Mouse (Mus musculus) lung, embryonic 16.5 days (tissue): ENCODE measurements around the gene Mettl21a. TPM values are rescaled to one million over a fixed set of nuclear protein-coding genes. Genes with fewer than 3 reads are reported as not detected.

Source experiments
- ATAC-seq: fragments of 200-750 bp; cut with Nextera tagmentation; 2 replicates; pipeline ENCODE4 v1.8.0; 2017; ENCODE audit warnings: low read depth, mild to moderate bottlenecking, moderate library complexity
- H3K27ac ChIP-seq: fragments of 300-500 bp; sonication (generic); 2 replicates; pipeline ENCODE4 v1.5.1; 2014; ENCODE audit warnings: mild to moderate bottlenecking, control low read depth, low read length
- H3K27me3 ChIP-seq: fragments of 300-500 bp; sonication (generic); 2 replicates; pipeline ENCODE4 v1.6.1; 2014; ENCODE audit warnings: low read depth, low read length, mixed read lengths; ENCODE audit not compliant: control insufficient read depth, insufficient read depth
- H3K36me3 ChIP-seq: fragments of 300-500 bp; sonication (generic); 2 replicates; pipeline ENCODE4 v1.6.1; 2014; ENCODE audit warnings: low read length; ENCODE audit not compliant: control insufficient read depth, insufficient read depth
- H3K4me1 ChIP-seq: fragments of 300-500 bp; sonication (generic); replicated peaks from 2 replicates; pipeline ENCODE4 v1.6.1; 2014; ENCODE audit warnings: low read length, mixed read lengths; ENCODE audit not compliant: control insufficient read depth, insufficient read depth
- H3K4me2 ChIP-seq: fragments of 300-500 bp; sonication (generic); 2 replicates; pipeline ENCODE4 v1.6.1; 2014; ENCODE audit warnings: low read depth, low read length, control low read depth
- H3K4me3 ChIP-seq: fragments of 300-500 bp; sonication (generic); 2 replicates; pipeline ENCODE4 v1.5.1; 2014; ENCODE audit warnings: mild to moderate bottlenecking, low read length, control low read depth
- H3K9ac ChIP-seq: fragments of 300-500 bp; sonication (generic); 2 replicates; pipeline ENCODE4 v1.6.1; 2014; ENCODE audit warnings: low read length, control low read depth
- H3K9me3 ChIP-seq: fragments of 300-500 bp; sonication (generic); 2 replicates; pipeline ENCODE4 v1.6.1; 2016; ENCODE audit warnings: low read length; ENCODE audit not compliant: control insufficient read depth
- WGBS: fragments of 180-500 bp; shearing (Covaris S2); extraction: QIAGEN DNeasy Blood & Tissue Kit; methylation state at CpG from one replicate; pipeline ENCODE4 v1.1.7; 2014; 5-methylcytosine and 5-hydroxymethylcytosine counted together
- polyA plus RNA-seq: library from polyadenylated mRNA; unstranded; fragments of >200 nt; fragmentation: Nextera tagmentation; extraction: Ambion mirVana; gene quantifications from 2 replicates; pipeline ENCODE4 v1.2.1, GENCODE M21; 2015

The Mettl21a gene
- polyA plus RNA-seq, 1 experiment from 2014 or later = 18.1 TPM

- no peaks in the 10 kb centered on the region for H3K27me3 ChIP-seq
- 2% methylated on average over 8 of the region's 8 CpGs for WGBS
- H3K36me3 ChIP-seq = no peaks in the 10 kb centered on the region; the same call in 1 of the 2 replicates
- H3K27ac ChIP-seq = peak overlapping the region; percentile 98
- H3K9ac ChIP-seq = peak overlapping the region; percentile 95
- ATAC-seq = no peak; the same call in 1 of the 2 replicates
- H3K4me1 ChIP-seq = peaks cover 10% of the 10 kb centered on the region; the same call in 1 of the 2 replicates
- H3K4me2 ChIP-seq = peak overlapping the region; percentile 86
- H3K4me3 ChIP-seq = peak overlapping the region; percentile 84
- H3K9me3 ChIP-seq = no peaks in the 10 kb centered on the region
Measured at GRCm38 (mm10) chr1:64616531-64616880, 536 bp downstream of the Mettl21a start.

DNA sequence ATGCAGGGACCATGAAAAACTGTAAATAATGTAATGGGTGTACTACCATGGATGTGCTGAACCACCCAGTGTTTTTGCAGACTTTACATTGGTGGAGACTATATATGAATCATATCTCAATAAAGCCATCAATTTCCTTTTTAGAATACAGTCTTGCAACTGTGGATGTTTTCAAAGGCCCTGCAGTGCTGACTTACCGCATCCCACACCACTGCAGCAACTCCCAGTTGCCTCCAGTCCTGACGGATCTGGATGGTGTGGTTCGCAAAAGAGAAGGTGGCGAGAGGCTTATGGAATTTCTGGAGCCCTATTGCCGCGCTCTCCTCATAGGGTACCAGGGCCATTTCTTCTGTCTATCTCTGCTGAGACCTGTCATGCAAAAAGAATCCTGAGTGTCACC is 966 bp downstream of the Mettl21a start:
- H3K27ac ChIP-seq = no peak overlapping the region
- H3K4me1 ChIP-seq = peaks cover 10% of the 10 kb centered on the region; the same call in 1 of the 2 replicates
- peak overlapping the region; percentile 84 for H3K4me3 ChIP-seq
- H3K27me3 ChIP-seq = no peaks in the 10 kb centered on the region
- H3K36me3 ChIP-seq = no peaks in the 10 kb centered on the region; the same call in 1 of the 2 replicates
- 57% methylated on average over 6 of the region's 6 CpGs for WGBS
- ATAC-seq = no peak
- peak overlapping the region; percentile 86 for H3K4me2 ChIP-seq
- H3K9ac ChIP-seq = peak overlapping the region; percentile 95; the same call in 1 of the 2 replicates
- H3K9me3 ChIP-seq = no peaks in the 10 kb centered on the region

DNA sequence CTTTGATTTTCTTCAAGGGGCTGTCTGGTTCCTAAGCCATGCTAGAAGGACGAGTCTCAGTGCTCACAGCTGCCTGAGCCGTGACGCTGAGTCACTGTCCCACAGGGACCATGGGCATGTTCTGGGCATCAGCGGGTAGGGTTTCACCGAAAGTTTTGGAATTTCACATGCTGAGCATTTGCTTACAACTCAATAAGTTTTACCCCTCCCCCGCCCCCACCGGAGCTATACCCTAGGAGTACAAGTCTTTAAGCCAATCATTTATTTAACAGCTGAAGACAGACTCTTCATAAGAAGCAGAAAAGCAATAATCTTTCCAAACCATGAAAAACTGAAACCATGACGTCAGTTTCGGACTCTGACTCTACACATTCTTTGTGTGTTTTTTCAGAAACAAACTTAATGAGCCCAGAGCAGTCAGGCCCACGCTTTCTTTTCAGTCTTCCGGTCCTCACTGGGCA is 1.5 kb downstream of the Mettl21a start:
- Histone ChIP-seq H3K36me3 (no peaks in the 10 kb centered on the region; the same call in 1 of the 2 replicates), H3K27ac (no peak overlapping the region), H3K27me3 (no peaks in the 10 kb centered on the region), H3K4me3 (no peak overlapping the region), H3K4me2 (no peak overlapping the region), H3K4me1 (peaks cover 10% of the 10 kb centered on the region; the same call in 1 of the 2 replicates), H3K9me3 (no peaks in the 10 kb centered on the region), H3K9ac (no peak overlapping the region)
- WGBS = 80% methylated on average over 11 of the region's 11 CpGs
- no peak for ATAC-seq

DNA sequence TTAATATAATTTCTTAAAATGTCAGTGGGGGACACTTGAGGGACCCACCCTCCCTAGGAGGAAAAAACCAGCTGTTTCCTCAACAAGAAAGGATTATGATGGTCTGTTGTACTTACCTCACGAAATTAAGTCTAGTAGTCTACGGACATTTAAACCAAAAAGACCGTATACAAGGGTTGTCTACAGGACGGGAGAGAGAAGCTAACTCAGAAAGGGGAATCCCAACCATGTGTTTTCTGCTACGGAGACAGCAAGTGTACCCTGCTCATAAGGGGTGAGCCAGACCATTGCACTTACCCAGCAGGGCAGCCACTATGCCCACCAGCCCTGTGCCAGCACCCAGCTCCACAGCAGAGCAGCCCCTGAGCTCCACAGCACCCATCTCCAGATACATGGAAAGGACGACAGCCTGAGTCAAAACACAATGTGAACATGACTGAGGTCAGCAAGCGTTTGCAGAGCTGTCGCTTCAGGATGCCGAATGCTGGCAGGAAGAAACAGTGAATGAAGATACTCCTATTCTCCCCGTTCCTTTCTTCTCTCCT is 2.2 kb downstream of the Mettl21a start:
- no peak for ATAC-seq
- peaks cover 10% of the 10 kb centered on the region; the same call in 1 of the 2 replicates for H3K4me1 ChIP-seq
- H3K36me3 ChIP-seq = peaks cover 1% of the 10 kb centered on the region; the same call in 1 of the 2 replicates
- no peak overlapping the region for H3K4me3 ChIP-seq
- 78% methylated on average over 10 of the region's 10 CpGs for WGBS
- no peaks in the 10 kb centered on the region for H3K27me3 ChIP-seq
- H3K4me2 ChIP-seq = no peak overlapping the region
- no peaks in the 10 kb centered on the region for H3K9me3 ChIP-seq
- no peak overlapping the region for H3K9ac ChIP-seq
- no peak overlapping the region for H3K27ac ChIP-seq

GRCm38 (mm10) chr1:64614311-64614710 is 2.7 kb downstream of the Mettl21a start:
- WGBS = 88% methylated on average over 9 of the region's 9 CpGs
- H3K27me3 ChIP-seq = no peaks in the 10 kb centered on the region
- peaks cover 2% of the 10 kb centered on the region; the same call in 1 of the 2 replicates for H3K36me3 ChIP-seq
- no peak overlapping the region for H3K9ac ChIP-seq
- no peak overlapping the region for H3K4me2 ChIP-seq
- no peaks in the 10 kb centered on the region for H3K9me3 ChIP-seq
- no peak for ATAC-seq
- H3K27ac ChIP-seq = no peak overlapping the region
- H3K4me1 ChIP-seq = peaks cover 10% of the 10 kb centered on the region; the same call in 1 of the 2 replicates
- no peak overlapping the region for H3K4me3 ChIP-seq

GRCm38 (mm10) chr1:64609976-64610375 is 7.1 kb downstream of the Mettl21a start:
- no peak overlapping the region for H3K27ac ChIP-seq
- no peak overlapping the region for H3K4me3 ChIP-seq
- 74% methylated on average over 9 of the region's 9 CpGs for WGBS
- H3K4me2 ChIP-seq = no peak overlapping the region
- ATAC-seq = no peak
- no peaks in the 10 kb centered on the region for H3K9me3 ChIP-seq
- H3K36me3 ChIP-seq = peaks cover 12% of the 10 kb centered on the region; the same call in 1 of the 2 replicates
- H3K9ac ChIP-seq = no peak overlapping the region
- no peaks in the 10 kb centered on the region for H3K27me3 ChIP-seq
- no peaks in the 10 kb centered on the region for H3K4me1 ChIP-seq

DNA sequence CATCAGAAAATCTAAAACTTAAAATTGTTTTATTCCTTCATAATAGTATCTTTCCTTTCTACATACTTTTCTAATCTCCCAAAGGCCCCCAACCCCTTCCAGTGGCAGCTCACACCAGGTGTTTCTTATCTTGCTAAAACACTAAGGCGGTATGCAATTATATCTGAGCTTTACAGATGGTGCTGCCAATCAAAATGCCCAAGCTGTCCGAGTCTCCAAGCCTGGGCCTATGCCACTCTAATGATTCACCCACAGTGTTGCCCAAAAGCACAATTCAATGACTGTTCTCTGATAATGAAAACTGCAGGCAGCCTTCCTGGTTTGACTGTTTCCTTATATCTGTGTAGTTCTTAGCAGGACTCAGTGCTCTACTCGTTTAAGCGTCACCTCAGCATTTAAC is 7.9 kb downstream of the Mettl21a start:
- Histone ChIP-seq H3K4me3 (no peak overlapping the region), H3K9ac (no peak overlapping the region), H3K4me2 (no peak overlapping the region), H3K4me1 (no peaks in the 10 kb centered on the region), H3K9me3 (no peaks in the 10 kb centered on the region), H3K27me3 (no peaks in the 10 kb centered on the region), H3K27ac (no peak overlapping the region), H3K36me3 (peaks cover 15% of the 10 kb centered on the region; the same call in 1 of the 2 replicates)
- no peak for ATAC-seq
- WGBS = 68% methylated on average over 4 of the region's 4 CpGs

- Histone ChIP-seq H3K4me2 (no peak overlapping the region), H3K36me3 (peaks cover 19% of the 10 kb centered on the region; the same call in 1 of the 2 replicates), H3K27ac (no peak overlapping the region), H3K27me3 (no peaks in the 10 kb centered on the region), H3K4me3 (no peak overlapping the region), H3K4me1 (0 out of 2 replicates have a peak, but pooled peaks cover 3% of the 10 kb centered on the region), H3K9ac (no peak overlapping the region), H3K9me3 (no peaks in the 10 kb centered on the region)
- 89% methylated on average over 5 of the region's 5 CpGs for WGBS
- no peak for ATAC-seq
Measured at GRCm38 (mm10) chr1:64603381-64603780, 13.7 kb downstream of the Mettl21a start.

- ATAC-seq = no peak
- H3K36me3 ChIP-seq = peaks cover 9% of the 10 kb centered on the region; the same call in 1 of the 2 replicates
- H3K9ac ChIP-seq = no peak overlapping the region
- H3K4me1 ChIP-seq = 0 out of 2 replicates have a peak, but pooled peaks cover 3% of the 10 kb centered on the region
- H3K4me2 ChIP-seq = no peak overlapping the region
- no peak overlapping the region for H3K4me3 ChIP-seq
- H3K9me3 ChIP-seq = no peaks in the 10 kb centered on the region
- 81% methylated on average over 6 of the region's 6 CpGs for WGBS
- no peak overlapping the region for H3K27ac ChIP-seq
- H3K27me3 ChIP-seq = no peaks in the 10 kb centered on the region
Measured at GRCm38 (mm10) chr1:64601242-64601842, 15.7 kb downstream of the Mettl21a start.
